Mouse (Mus musculus): ENCODE data around the gene Bysl. TPM values are rescaled to one million over a fixed set of nuclear protein-coding genes. Genes with fewer than 3 reads are reported as not detected.
"Not testable (repeated sequence)": the region's sequence is repeated elsewhere in the genome, so short reads cannot be mapped to it uniquely, and the experiment has no call there.

The Bysl gene
- 10 to 100 TPM; 18.3 to 18.7 TPM for total RNA-seq (2021)
- long read RNA-seq, experiment 1, transcript Bysl-201 (7 exons, 3,854 nt), result major isoform, 56 of 64 reads
- long read RNA-seq, experiment 1, partial matches to known transcripts, result 7 of 64 reads
- long read RNA-seq, experiment 1, other reads (novel, unspliced or antisense), result 1 of 64 reads
- long read RNA-seq, experiment 2, transcript Bysl-201 (7 exons, 3,854 nt), result major isoform, 36 of 41 reads
- long read RNA-seq, experiment 2, partial matches to known transcripts, result 5 of 41 reads
- long read RNA-seq, experiment 2, other reads (novel, unspliced or antisense), result 0 of 41 reads

GRCm38 (mm10) chr17:47610849-47611660 lies at the start of gene Bysl, which contains the start of the genes Med20 and Gm20517:
Bysl (minus strand) TSS chr17:47611492.
Med20 (plus strand) TSS chr17:47611582.
Gm20517 (plus strand) TSS chr17:47611589.
- DNase-seq (ENCODE audit: low spot score in 2 of 2), result peak; percentile 98 to 99

DNA sequence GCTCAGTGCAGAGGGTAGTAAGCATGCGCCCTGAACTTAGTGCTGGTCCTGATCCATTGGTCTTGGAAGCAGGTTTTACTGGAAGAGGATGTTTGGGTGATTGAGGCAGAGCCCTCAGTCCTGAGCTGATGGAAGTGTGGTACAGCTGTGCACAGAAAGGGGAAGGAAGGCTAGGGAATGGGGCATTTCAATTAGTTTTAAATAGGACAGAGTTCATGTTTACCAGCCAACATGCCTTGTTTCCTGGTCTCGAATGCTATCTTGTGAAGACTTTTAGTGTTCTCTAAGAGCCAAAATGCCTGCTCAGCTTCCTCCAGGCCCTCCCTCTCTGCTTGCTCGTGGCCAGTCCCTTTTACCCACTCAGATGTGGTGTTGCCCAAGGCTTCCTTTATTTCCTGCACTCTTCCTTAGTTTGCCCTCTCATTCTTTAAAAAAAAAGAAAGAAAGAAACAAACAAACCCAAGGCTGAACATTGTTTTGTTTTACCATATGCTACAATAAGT lies 47.5 kb upstream of the Bysl start:
- no peak for DNase-seq (ENCODE audit: low spot score in 2 of 2)

GRCm38 (mm10) chr17:47657901-47658300 lies 46.6 kb upstream of the Bysl start:
- no peak for DNase-seq (ENCODE audit: low spot score in 2 of 2)

DNA sequence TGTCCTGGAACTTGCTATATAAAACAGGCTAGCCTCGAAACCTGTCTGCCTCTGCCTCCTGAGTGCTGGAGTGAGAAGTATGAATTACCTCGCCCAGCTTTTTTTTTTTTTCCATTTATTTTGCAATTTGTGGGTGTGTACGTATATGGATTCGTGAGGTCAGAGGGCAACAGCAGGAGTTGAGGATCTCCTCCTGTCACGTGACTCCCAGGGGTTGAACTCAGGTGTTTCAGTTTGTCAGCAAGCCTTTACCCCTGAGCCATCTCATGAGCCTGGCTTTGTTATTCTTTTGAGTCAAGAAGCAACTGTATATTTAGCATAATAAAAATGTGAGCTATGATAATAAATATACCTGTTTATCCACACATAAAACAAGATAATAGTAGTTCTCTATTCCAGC lies 44.4 kb upstream of the Bysl start:
- DNase-seq (ENCODE audit: low spot score in 2 of 2), result no peak

GRCm38 (mm10) chr17:47654346-47654745 lies 43.1 kb upstream of the Bysl start:
- DNase-seq (ENCODE audit: low spot score in 2 of 2), result not testable (repeated sequence)

DNA sequence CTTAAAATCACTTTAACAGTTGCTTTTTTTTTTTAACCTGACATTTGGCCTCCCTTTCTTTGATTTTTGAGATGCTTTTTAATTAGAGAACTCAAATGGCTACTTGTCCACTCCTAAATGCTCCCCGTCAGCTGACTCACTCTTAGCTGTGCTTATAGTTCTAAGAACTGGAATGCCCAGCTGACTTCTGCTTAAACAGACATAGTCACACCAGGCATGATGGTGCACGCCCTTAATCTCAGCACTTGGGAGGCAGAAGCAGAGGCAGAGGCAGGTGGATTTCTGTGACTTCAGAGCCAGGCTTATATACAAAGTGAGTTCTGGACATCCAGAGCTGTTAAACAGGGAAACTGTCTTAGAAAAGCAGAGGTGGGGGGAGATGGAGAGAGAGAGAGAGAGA lies 40.7 kb upstream of the Bysl start:
- no peak for DNase-seq (ENCODE audit: low spot score in 2 of 2)

DNA sequence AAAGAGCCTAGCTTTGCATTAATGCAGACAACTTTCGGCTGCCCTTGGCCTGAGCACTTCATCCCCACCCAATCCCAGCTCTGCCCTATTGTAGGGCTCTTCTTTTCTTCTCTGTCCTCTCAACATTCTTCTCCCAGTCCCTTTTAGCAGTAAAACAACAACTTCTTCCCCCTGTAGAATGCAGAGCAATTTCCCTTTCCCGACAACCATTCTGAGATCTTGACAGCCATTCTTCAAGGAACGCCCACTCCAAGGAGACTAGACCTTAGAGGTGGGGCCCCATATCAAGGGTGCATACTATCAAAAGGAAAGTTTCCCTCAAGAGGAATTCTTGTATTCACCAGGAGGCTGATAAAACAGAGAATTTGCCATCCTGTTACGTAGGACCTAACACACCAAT lies 37.7 kb upstream of the Bysl start:
- DNase-seq (ENCODE audit: low spot score in 2 of 2), result no peak

- DNase-seq (ENCODE audit: low spot score in 2 of 2), result peak; percentile 22 to 30
Measured at GRCm38 (mm10) chr17:47646683-47647082, 35.4 kb upstream of the Bysl start.

GRCm38 (mm10) chr17:47642992-47643391 lies 31.7 kb upstream of the Bysl start:
- no peak for DNase-seq (ENCODE audit: low spot score in 2 of 2)

- no peak for DNase-seq (ENCODE audit: low spot score in 2 of 2)
Measured at GRCm38 (mm10) chr17:47633999-47634770, 22.9 kb upstream of the Bysl start.

- no peak for DNase-seq (ENCODE audit: low spot score in 2 of 2)
Measured at GRCm38 (mm10) chr17:47632181-47632840, 21.0 kb upstream of the Bysl start.

DNA sequence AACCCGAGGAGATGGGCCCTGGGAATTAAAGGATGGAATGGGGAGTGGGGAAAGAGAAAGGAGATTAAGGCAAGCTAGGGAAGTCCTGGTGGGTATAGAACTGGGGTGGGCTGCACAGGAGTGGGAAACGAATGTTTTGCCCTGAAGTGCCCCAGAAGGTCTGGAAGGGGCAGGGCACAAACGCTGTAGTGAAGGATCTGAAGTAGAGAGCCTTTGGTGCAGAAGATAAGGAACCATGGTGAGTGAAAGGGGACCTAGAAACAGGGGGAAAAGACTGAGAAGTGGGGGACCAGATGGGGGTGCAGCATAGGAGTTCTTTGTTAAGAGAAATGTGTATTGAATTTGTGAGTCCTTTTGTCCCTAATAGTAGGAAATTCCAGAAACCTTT lies 19.4 kb upstream of the Bysl start, which contains the start of gene Usp49:
Gene Usp49, plus strand, starts transcription at position 13 of the 388 bp plus-strand sequence.
- DNase-seq (ENCODE audit: low spot score in 2 of 2), result no peak

GRCm38 (mm10) chr17:47629717-47630677 lies 18.7 kb upstream of the Bysl start:
- peak; percentile 24 to 30 for DNase-seq (ENCODE audit: low spot score in 2 of 2)

GRCm38 (mm10) chr17:47628851-47629676 lies 17.8 kb upstream of the Bysl start:
- DNase-seq (ENCODE audit: low spot score in 2 of 2), result peak; percentile 89 to 93

GRCm38 (mm10) chr17:47627791-47628190 lies 16.5 kb upstream of the Bysl start:
- DNase-seq (ENCODE audit: low spot score in 2 of 2), result no peak

GRCm38 (mm10) chr17:47626031-47626430 lies 14.7 kb upstream of the Bysl start:
- no peak for DNase-seq (ENCODE audit: low spot score in 2 of 2)

DNA sequence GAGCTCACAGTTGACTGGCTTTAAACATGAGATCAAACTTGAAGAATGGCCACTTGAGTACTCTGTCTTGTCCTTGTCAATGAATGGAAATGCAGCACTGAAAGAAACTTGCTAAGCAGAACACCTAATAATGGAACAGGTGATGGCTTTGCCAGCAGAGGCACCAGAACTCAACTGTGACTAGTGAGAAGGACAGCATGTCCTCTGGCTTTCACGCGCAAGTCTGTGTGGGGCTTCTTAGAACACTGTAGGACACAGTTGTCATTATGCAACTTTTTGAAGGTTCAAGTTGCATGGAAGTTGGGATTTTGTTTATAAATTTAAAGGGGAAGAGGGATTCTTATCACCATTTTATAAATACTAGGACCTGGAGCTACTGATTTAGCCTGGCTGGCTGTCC lies 13.8 kb upstream of the Bysl start:
- DNase-seq (ENCODE audit: low spot score in 2 of 2), result no peak

DNA sequence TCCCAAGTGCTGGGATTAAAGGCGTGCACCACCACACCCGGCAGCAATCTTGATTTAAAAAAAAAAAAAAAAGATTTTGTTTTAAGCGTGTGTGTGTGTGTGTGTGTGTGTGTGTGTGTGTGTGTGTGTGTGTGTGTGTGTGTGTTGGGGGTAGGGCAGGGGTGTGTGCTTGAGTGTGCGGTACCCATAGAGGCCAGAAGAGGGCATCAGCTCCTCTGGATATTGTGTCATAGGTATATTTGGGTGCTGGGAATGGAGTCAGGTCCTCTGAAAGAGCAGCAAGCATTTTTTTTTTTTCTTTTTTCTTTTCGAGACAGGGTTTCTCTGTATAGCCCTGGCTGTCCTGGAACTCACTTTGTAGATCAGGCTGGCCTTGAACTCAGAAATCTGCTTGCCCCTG lies 13.3 kb upstream of the Bysl start:
- not testable (repeated sequence) for DNase-seq (ENCODE audit: low spot score in 2 of 2)
